Mouse (Mus musculus) testis, adult 2 months (tissue): ENCODE results near the gene Dscam.

Experiments
- CTCF ChIP-seq: fragments of 200-500 bp; IDR thresholded peaks from 2 replicates; pipeline ENCODE4 v1.5.1; 2012; ENCODE audit warnings: low read depth, mild to moderate bottlenecking, inconsistent platforms, low read length, moderate library complexity; ENCODE audit not compliant: control insufficient read depth, insufficient read depth, insufficient replicate concordance
- POLR2A ChIP-seq: fragments of 200-500 bp; IDR thresholded peaks from 2 replicates; pipeline ENCODE4 v1.6.1; 2012; ENCODE audit warnings: low read depth, mild to moderate bottlenecking, inconsistent platforms, low read length, moderate library complexity; ENCODE audit not compliant: control insufficient read depth

GRCm38 (mm10) chr16:96679981-96680380 lies 490.6 kb downstream of the Dscam start:
- TF ChIP-seq CTCF (no peak), POLR2A (no peak)
